Mouse (Mus musculus): ENCODE measurements around the gene Chad.

The Chad gene

GRCm38 (mm10) chr11:94564437-94565150 lies at the start of gene Chad:
Gene Chad (plus strand): TSS chr11:94565047.
- no peak for ATAC-seq (ENCODE audit: low TSS enrichment)

DNA sequence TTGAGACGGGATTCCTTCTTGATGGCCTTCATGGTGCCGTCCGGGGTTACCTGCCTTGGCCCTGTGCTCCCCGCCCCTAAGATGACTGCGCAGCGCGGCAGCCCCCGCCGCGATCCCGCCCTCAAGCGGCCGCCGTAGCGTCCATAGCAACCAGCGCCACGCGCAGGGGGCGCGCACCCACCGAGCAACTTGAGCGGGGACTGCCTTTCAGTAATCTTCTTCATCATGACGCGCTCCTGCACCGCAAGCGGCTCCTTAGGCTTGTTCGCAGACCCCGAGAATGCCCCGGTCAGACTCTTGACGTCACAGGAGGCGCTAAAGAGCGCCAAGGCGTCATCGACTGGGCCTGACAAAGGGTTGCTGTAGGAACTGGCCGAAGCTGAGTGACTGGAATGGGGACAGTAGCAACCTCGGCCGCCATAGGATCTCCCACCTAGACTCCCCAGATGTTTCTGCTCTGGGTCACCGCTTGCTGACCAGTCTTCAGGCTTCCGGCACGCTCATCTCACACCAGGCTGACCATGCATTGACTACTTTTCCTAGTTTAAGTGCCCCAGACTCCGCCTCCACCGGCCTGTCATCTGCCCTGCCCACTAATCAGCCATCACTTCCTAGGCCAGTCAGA lies 43.5 kb upstream of the Chad start, which contains the start of gene Mycbpap:
Gene Mycbpap (minus strand): TSS at position 524 of the 625 bp plus-strand sequence.
- ATAC-seq (ENCODE audit: low TSS enrichment) = peak; percentile 87

DNA sequence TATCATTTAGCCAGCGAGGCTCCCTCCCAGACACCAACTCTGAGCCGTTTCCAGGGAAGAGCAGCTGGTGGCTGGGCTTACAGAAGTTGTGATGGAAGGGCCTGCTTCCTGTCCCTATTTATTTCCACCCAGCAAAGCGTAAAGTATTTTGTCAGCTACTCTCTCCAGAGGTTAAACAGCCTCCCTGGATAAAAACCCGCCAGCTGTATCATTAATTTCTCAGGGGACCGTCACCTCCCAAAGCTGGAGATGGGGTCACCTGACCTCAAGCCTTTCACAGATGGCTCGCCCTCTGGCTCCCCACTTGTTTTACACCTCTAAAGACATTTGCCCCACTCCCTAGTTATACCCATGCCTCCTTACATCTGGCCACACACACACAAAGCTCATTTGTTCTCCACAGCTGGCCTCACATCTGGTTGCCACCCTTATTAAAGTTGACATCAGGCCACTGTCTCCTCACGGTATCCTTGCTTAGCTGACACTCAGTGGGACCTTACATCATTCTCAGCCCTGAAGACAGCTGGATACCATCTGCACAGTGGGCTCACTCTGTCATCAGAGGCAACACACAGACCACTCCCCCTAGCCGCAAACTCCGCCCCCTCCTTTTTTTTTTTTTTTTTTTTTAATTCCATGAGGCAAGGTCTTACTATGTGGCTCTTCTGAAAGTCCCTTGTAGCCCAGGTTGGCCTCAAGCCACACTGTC lies 38.5 kb upstream of the Chad start:
- no peak for ATAC-seq (ENCODE audit: low TSS enrichment)

DNA sequence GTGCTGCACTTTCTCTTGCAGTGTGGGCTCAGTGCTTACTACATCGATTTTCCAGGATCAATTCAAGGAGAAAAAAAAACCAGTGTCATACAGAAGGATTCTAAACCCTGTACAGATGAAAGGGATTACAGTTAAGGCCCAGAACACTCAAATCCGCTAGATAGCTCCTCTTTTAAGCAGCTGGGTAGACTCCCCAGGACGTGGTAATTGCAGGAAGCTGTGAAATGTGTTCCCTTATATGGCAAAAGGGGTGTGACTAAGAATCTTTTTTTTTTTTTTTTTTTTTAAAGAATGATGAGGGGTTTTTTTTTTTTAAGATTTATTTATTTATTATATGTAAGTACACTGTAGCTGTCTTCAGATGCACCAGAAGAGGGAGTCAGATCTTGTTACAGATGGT lies 36.0 kb upstream of the Chad start:
- no peak for ATAC-seq (ENCODE audit: low TSS enrichment)

DNA sequence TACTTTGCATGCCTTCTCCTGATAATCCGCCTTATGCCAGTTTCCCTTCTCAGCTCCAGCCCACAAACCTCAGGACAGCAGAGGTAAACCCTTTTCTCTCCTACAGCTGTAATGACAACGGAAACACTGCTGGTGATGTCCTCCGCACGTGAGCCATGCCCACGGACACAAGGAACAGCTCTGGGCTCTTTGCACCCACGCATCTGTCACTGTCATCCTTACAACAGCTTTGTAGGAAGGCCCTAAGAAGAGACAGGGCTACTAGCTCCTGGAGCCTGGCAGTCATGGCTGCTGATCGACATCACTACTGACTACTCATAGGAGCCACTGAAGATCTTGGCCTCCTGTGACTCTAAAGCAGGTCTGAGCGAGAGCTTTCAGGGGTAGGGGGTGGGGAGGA lies 31.7 kb upstream of the Chad start:
- ATAC-seq (ENCODE audit: low TSS enrichment) = peak; percentile 69

DNA sequence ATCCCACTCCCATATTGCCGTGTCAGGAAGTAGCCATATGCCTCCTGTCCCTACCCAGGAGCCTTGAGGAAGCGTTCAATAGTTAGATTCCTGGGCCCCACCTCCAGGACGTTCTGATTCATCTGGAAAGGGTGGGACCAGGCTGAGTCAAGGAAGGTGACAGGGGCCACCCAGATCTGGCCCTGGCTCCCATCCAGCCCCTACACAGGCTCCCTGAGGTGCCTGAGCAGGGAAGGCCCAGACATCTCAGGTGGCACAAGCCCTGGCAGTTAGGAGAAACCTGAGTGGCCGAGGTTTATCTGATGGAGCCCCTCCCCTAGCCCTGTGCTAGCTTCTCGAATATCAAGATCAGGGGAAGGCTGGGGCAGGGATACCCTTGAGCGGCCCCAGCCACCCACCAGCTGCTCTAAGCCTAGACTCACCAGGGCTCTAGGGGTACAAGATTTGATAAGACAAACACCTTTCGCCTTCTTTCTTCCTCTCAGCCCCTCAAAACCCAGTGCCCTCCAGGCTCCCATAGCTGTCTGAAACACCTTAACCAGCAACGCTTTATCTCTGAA lies 26.0 kb upstream of the Chad start:
- ATAC-seq (ENCODE audit: low TSS enrichment) = no peak

DNA sequence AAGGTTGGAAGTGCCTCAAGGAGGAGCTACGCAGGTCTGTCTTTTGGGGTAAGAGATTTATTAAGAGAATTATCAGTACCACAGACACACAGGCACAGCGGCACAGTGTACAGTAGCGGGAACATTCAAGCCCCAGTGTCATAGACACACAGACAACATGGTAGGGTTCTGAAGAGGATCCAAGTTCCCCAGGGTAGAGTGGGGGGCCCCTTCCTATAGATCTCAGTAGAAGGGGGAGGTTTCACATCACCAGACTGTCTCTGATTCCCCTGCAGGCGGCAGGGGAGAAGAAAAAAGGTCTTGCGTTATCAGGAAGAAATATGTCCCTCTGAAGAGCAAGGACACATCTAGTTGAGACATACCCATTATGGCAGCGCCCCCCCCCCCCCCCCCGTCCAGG lies 25.1 kb upstream of the Chad start:
- no peak for ATAC-seq (ENCODE audit: low TSS enrichment)

DNA sequence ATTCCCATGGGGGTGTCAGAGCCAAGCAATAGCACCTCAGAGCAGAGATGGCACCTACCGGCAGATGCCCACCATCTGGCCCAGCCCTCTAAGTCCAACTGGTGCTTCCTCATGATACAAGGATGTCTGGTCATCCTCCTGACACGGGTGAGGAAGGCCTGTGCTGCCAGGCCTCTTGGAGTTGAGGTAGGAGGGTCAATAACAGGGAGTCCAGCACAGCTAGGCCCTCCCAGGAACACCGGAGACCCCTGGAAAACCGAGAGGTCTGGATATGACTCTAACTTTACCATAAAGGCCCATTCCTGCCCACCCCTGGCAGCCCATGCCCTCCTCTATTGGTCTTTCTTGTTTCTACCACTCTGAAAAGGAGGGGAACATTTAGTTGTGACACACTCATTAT lies 22.4 kb upstream of the Chad start:
- no peak for ATAC-seq (ENCODE audit: low TSS enrichment)

DNA sequence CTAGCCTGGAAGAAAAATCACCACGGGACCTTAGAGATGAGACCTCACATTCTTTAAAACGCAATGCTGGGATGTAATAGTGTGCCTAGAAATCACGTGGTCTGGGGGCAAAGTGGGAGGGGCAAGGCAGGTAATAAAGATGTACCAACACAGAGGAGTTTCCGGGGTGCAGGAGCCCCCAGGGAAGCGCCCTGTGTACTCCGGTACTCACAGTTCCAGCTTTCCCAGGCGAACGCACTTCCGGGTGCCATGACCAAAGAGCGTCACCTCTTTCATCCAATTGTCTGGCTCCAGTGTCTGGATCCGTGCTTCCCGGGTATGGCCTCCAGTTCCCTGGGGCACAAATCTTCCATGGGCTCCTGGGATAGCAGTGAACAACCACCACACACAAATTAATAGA lies 21.5 kb upstream of the Chad start:
- no peak for ATAC-seq (ENCODE audit: low TSS enrichment)

GRCm38 (mm10) chr11:94543932-94544331 lies 20.9 kb upstream of the Chad start:
- peak; percentile 35; the same call in 1 of the 2 replicates for ATAC-seq (ENCODE audit: low TSS enrichment)

GRCm38 (mm10) chr11:94544422-94544821 lies 20.4 kb upstream of the Chad start:
- ATAC-seq (ENCODE audit: low TSS enrichment) = peak; percentile 27; the same call in 1 of the 2 replicates

GRCm38 (mm10) chr11:94546381-94546780 lies 18.5 kb upstream of the Chad start:
- no peak for ATAC-seq (ENCODE audit: low TSS enrichment)

DNA sequence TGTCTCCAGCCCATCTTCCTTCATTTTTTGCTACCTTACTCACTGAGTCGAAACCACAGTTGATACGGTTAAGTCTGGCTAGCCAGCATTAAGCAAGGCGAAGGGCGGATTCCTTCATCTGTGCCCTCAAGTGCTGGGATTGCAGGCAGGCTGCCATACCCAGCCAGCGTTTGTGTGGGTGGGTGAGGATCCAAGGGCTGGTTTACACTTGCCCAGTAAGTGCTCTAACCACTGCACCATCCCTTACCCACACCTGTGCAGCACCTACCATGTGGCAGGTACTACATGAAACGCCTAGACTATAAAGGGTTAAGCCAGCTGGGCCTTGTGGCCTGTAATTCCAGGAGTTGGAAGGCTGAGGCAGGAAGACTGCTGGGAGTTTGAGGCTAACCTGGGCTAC lies 17.6 kb upstream of the Chad start:
- no peak for ATAC-seq (ENCODE audit: low TSS enrichment)

- peak; percentile 34 for ATAC-seq (ENCODE audit: low TSS enrichment)
Measured at GRCm38 (mm10) chr11:94548041-94548784, 16.6 kb upstream of the Chad start.

DNA sequence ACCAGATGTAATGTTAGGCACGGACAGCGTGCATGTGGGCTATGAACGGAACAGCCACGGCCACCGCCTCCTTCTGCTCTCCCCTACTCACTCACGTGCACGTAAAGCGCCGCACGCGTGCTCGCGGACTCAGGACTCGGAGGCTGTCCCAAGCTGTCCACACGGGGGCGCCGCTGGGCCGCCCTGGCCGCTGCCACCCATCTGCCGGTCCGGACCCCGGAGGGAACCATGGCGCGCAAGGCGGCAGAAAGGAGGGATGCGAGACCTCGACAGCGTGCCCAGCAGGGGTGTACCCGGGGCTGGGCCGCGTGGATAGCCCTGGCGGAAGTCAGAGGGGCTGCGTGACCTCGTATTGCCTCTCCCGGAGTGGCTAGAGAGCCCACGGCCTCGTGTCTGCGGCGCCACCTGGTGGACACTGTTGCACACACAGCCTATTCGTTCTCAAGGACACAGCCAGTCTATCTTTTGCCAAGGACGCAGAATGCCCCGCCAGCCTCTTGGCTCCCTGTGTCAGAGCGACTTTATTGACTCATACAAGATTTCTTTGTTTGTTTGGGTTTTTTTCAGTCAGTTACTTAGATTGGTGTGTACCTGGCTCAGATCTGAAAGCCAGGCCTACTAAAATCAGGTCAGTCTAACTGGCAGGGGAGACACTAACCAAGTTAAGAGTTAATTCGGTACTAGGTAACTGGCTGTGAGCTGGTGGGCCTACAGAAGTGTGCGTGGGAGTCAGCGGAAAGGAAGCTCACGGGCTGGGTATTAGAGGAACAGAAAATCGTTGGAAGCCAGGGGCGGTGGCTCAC lies 15.8 kb upstream of the Chad start, which contains the start of gene Rsad1:
Gene Rsad1 (minus strand): TSS at position 368 of the 803 bp plus-strand sequence.
- ATAC-seq (ENCODE audit: low TSS enrichment) = peak; percentile 74

DNA sequence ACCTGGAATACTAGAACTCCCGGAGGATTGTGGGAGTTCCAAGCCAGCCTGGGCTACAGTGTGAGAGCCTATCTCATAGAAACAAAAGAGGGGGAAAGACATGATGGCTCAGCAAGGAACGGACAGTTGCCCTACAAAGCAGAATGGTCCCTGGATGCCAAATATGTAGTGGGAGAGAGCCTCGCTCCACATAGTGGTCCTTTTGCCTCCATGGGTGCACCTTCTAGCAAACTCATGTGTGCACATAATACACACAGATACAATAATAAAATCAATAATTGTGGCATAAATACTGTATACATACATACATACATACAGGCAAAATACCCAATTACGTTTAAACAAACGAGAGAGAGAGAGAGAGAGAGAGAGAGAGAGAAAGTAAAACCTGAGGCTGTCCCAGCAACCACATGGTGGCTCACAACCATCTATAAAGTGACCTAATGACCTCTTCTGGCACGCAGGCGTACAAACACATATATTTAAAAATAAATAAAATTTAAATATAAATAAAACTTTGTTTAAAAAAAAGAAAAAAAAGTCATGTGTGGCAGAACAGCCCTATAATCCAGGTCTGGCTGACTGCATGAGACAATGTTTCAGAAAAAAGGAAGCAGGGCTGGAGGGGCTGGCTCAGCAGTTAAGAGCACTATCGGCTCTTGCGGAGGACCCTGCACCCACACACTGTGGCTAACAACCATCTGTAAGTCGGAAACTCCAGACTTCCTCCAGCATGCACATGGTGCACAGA lies 15.0 kb upstream of the Chad start:
- ATAC-seq (ENCODE audit: low TSS enrichment) = no peak

DNA sequence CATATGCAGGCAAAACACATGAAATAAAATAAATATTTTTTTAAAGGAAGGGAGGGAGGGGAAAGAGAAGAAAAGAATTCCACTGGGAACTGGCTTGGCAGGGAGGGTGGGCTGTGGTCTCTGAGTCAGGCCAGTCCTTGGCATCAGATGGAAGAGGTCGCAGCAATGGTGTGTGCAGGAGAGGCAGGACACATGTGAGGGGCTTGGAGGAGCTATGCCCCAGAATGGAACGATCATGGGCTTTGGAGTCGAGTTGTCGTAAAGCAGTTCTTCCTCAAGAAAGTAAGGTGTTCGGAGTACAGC lies 14.5 kb upstream of the Chad start:
- no peak for ATAC-seq (ENCODE audit: low TSS enrichment)

DNA sequence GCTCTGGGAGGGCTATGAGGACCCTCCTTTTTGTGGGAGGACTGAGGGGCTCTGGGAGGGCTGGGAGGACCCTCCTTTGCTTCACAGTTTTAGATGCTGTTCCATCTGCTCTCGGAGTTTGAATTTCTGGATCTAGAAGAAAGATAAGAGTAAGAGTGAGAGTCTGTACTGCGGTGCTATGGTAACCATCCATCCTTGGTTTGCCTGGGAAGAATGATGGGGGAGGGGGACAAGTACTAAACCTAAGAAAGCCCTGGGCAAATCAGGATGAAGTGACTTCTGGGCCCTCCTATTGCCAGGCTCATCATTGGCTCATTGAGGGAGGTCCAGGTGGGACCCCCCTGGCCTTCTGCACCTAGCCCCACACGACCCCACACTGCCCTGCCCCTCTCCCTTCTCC lies 6.6 kb upstream of the Chad start:
- ATAC-seq (ENCODE audit: low TSS enrichment) = 0 out of 2 replicates have a peak, but pooled peaks have one; percentile 52

GRCm38 (mm10) chr11:94563383-94563782 lies 1.5 kb upstream of the Chad start:
- no peak for ATAC-seq (ENCODE audit: low TSS enrichment)

GRCm38 (mm10) chr11:94563821-94564220 lies 1.0 kb upstream of the Chad start:
- no peak for ATAC-seq (ENCODE audit: low TSS enrichment)
